In genomic region chr8:121474161-121474897, GRCm38 (mm10) we compare ENCODE assay signal across 9 mouse cellular contexts.
A peak's percentile ranks its signal among the peaks of the same experiment; 100 is the strongest.
DNase-seq lines count a peak whose midpoint lies in the region; ATAC-seq and TF ChIP-seq lines count a peak whose summit lies in the region.
"Had no signal": no experiment of that assay in that cellular context is flagged by ENCODE, and none has a peak within 500 bp of the region (broad histone marks: within the 10 kb centered on the region; RNA-seq: fewer than 3 reads in every experiment).

No protein-coding gene starts in this region.

- H3K36me3 ChIP-seq in kidney, postnatal 0 days (ENCODE audit: insufficient read depth, low read length): no peaks in the 10 kb centered on the region
- no peaks in the 10 kb centered on the region for H3K36me3 ChIP-seq in kidney, adult 2 months (ENCODE audit: control insufficient read depth, insufficient read depth, low read length)
- no peaks in the 10 kb centered on the region for H3K36me3 ChIP-seq in embryonic facial prominence, embryonic 15.5 days
- H3K36me3 ChIP-seq in limb, embryonic 11.5 days (ENCODE audit: control insufficient read depth, insufficient read depth, low read length): no peaks in the 10 kb centered on the region

- peak overlapping the region; percentile 47 for H3K4me2 ChIP-seq in kidney, postnatal 0 days (ENCODE audit: low read length)
- peak overlapping the region; percentile 39 for H3K4me2 ChIP-seq in embryonic facial prominence, embryonic 15.5 days (replicated peaks)
- peak overlapping the region; percentile 18 for H3K4me2 ChIP-seq in limb, embryonic 11.5 days (ENCODE audit: low read depth, severe bottlenecking)

- H3K9ac ChIP-seq in kidney, postnatal 0 days (ENCODE audit: low read depth, low read length): no peak overlapping the region
- H3K9ac ChIP-seq in embryonic facial prominence, embryonic 15.5 days: no peak overlapping the region
- no peak overlapping the region for H3K9ac ChIP-seq in limb, embryonic 11.5 days (ENCODE audit: low read length)

- no peaks in the 10 kb centered on the region for H3K9me3 ChIP-seq in kidney, postnatal 0 days (replicated peaks; ENCODE audit: low read length)
- no peaks in the 10 kb centered on the region for H3K9me3 ChIP-seq in embryonic facial prominence, embryonic 15.5 days (replicated peaks)
- no peaks in the 10 kb centered on the region for H3K9me3 ChIP-seq in limb, embryonic 11.5 days (ENCODE audit: control insufficient read depth, low read length)

- no peak for TF ChIP-seq CTCF in kidney, postnatal 0 days (IDR thresholded peaks at IDR 0.05; ENCODE audit: low read depth)
- no peak for TF ChIP-seq CTCF in kidney, adult 2 months (conservative IDR thresholded peaks at IDR 0.05; ENCODE audit: insufficient read depth, insufficient read length, low read depth, low read length)
- no peak for TF ChIP-seq CTCF in brain, embryonic 14.5 days (IDR thresholded peaks at IDR 0.05; ENCODE audit: borderline replicate concordance, extremely low read depth, insufficient read depth, insufficient read length)

- H3K27ac ChIP-seq in kidney, postnatal 0 days: no peak overlapping the region
- no peak overlapping the region for H3K27ac ChIP-seq in kidney, adult 2 months (ENCODE audit: insufficient read depth, low read depth, low read length)
- H3K27ac ChIP-seq in embryonic facial prominence, embryonic 15.5 days (replicated peaks): no peak overlapping the region
- no peak overlapping the region for H3K27ac ChIP-seq in limb, embryonic 11.5 days (replicated peaks; ENCODE audit: low read depth, low read length)

- H3K27me3 ChIP-seq in kidney, postnatal 0 days (ENCODE audit: insufficient read depth, low read length): no peaks in the 10 kb centered on the region
- no peaks in the 10 kb centered on the region for H3K27me3 ChIP-seq in kidney, adult 2 months (replicated peaks; ENCODE audit: control insufficient read depth, insufficient read depth, low read length)
- 0 out of 2 replicates have a peak, but pooled peaks cover 5% of the 10 kb centered on the region for H3K27me3 ChIP-seq in embryonic facial prominence, embryonic 15.5 days
- H3K27me3 ChIP-seq in limb, embryonic 11.5 days (ENCODE audit: control insufficient read depth, insufficient read depth, low read length): no peaks in the 10 kb centered on the region

- peak; percentile 33 for DNase-seq in kidney, postnatal 0 days (ENCODE audit: low spot score)
- DNase-seq in kidney, adult 2 months: no peak
- DNase-seq in brain, embryonic 14.5 days (ENCODE audit: low read depth): peak; percentile 35
- DNase-seq in limb, embryonic 11.5 days (ENCODE audit: low spot score): no peak
- DNase-seq in thymus, postnatal 14 days: no peak
- DNase-seq: kidney, adult 8-10 months; lung, postnatal 4 days had no signal

- 8% methylated on average over 25 of the region's 25 CpGs for WGBS in kidney, postnatal 0 days
- WGBS in kidney, adult 2 months: 16% methylated on average over 25 of the region's 25 CpGs
- 10% methylated on average over 25 of the region's 25 CpGs for WGBS in embryonic facial prominence, embryonic 15.5 days
- WGBS in limb, embryonic 11.5 days: 9% methylated on average over 25 of the region's 25 CpGs

- peaks cover 7% of the 10 kb centered on the region for H3K4me1 ChIP-seq in kidney, postnatal 0 days (replicated peaks; ENCODE audit: insufficient read depth, low read length)
- H3K4me1 ChIP-seq in kidney, adult 2 months (ENCODE audit: control insufficient read depth, insufficient read depth, low read length): no peaks in the 10 kb centered on the region
- peaks cover 20% of the 10 kb centered on the region for H3K4me1 ChIP-seq in embryonic facial prominence, embryonic 15.5 days
- H3K4me1 ChIP-seq in limb, embryonic 11.5 days (ENCODE audit: control insufficient read depth, insufficient read depth, low read length): peaks cover 21% of the 10 kb centered on the region

- no peak for ATAC-seq in kidney, postnatal 0 days (replicated peaks; ENCODE audit: low FRiP score, low read depth)
- no peak for ATAC-seq in embryonic facial prominence, embryonic 15.5 days (ENCODE audit: insufficient number of reproducible peaks, low FRiP score, low TSS enrichment, low read depth)
- ATAC-seq in limb, embryonic 11.5 days (ENCODE audit: insufficient number of reproducible peaks, low FRiP score, low TSS enrichment, low read depth): no peak
- ATAC-seq in erythroid progenitor cell, adult 5-6 weeks (replicated peaks; ENCODE audit: low FRiP score, poor library complexity, severe bottlenecking): no peak

- no peak overlapping the region for H3K4me3 ChIP-seq in kidney, postnatal 0 days (replicated peaks; ENCODE audit: low read depth, low read length)
- no peak overlapping the region for H3K4me3 ChIP-seq in kidney, adult 2 months (ENCODE audit: insufficient read depth, low read depth, low read length)
- peak overlapping the region; percentile 2; the same call in 1 of the 2 replicates for H3K4me3 ChIP-seq in embryonic facial prominence, embryonic 15.5 days (replicated peaks)
- H3K4me3 ChIP-seq in limb, embryonic 11.5 days (ENCODE audit: low read depth, low read length): peak overlapping the region; percentile 14; the same call in 1 of the 2 replicates

- no peak for TF ChIP-seq POLR2A in kidney, adult 2 months (IDR thresholded peaks at IDR 0.05; ENCODE audit: low read depth, low read length)
- TF ChIP-seq POLR2A in brain, embryonic 14.5 days (IDR thresholded peaks at IDR 0.05; ENCODE audit: borderline replicate concordance, extremely low read depth, insufficient read depth, insufficient read length, poor library complexity, severe bottlenecking): no peak

Comparison
In these comparisons a context has a peak if more than half of its experiments do, and no peak if none do; other contexts are left out.
1. DNase-seq: peak in kidney, postnatal 0 days (single experiment) and brain, embryonic 14.5 days (single experiment); none in kidney, adult 2 months (single experiment), limb, embryonic 11.5 days (single experiment) and thymus, postnatal 14 days (single experiment).
2. H3K4me3 ChIP-seq: peak in embryonic facial prominence, embryonic 15.5 days (single experiment) and limb, embryonic 11.5 days (single experiment); none in kidney, postnatal 0 days (single experiment) and kidney, adult 2 months (single experiment).
3. Peak in every context shown above with its lines, with median percentiles within 50 percentile points of each other: H3K4me2 ChIP-seq.